Mouse (Mus musculus): Measurements from ENCODE around the gene Arpc3. TPM values are rescaled to one million over a fixed set of nuclear protein-coding genes. Genes with fewer than 3 reads are reported as not detected.

Arpc3 gene
- total and polyA plus RNA-seq, 2 experiments from 2014 or later, result 134 to 188 TPM

DNA sequence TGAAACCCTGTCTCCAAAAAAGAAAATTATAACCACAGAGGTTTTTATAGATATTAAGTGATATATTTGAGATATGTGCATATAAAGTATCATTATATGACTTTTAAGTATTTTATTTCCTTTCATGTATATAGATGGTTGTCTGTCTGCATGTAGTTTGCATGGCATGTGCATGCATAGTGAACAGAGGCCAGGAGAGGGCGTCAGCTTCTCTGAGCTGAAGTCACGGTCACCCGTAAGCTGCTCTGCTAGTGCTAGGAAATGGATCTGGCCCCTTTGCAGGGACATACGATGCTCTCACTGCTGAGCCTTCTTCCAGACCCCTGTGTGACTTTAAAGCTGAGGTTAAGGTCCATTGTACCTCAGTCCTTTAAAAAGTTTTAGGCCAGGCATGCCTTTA is 42.9 kb downstream of the Arpc3 start:
- Histone ChIP-seq H3K4me3 (ENCODE audit: low read depth, low read length) (no peak overlapping the region), H3K4me2 (ENCODE audit: low read depth, low read length, poor library complexity, severe bottlenecking) (no peak overlapping the region), H3K36me3 (ENCODE audit: insufficient read depth, low read length) (peaks cover 82% of the 10 kb centered on the region), H3K9me3 (ENCODE audit: low read length) (no peaks in the 10 kb centered on the region), H3K27me3 (ENCODE audit: insufficient read depth, low read length) (no peaks in the 10 kb centered on the region), H3K27ac (ENCODE audit: low read depth, low read length) (no peak overlapping the region), H3K9ac (replicated peaks; ENCODE audit: low read length, poor library complexity, severe bottlenecking) (no peak overlapping the region), H3K4me1 (ENCODE audit: insufficient read depth, low read length) (no peaks in the 10 kb centered on the region)
- DNase-seq (ENCODE audit: low spot score) (no peak), ATAC-seq (ENCODE audit: low FRiP score) (no peak)
- WGBS, result 86% methylated on average over 4 of the region's 4 CpGs
- TF ChIP-seq CTCF (IDR thresholded peaks at IDR 0.05), result peak; percentile 35

DNA sequence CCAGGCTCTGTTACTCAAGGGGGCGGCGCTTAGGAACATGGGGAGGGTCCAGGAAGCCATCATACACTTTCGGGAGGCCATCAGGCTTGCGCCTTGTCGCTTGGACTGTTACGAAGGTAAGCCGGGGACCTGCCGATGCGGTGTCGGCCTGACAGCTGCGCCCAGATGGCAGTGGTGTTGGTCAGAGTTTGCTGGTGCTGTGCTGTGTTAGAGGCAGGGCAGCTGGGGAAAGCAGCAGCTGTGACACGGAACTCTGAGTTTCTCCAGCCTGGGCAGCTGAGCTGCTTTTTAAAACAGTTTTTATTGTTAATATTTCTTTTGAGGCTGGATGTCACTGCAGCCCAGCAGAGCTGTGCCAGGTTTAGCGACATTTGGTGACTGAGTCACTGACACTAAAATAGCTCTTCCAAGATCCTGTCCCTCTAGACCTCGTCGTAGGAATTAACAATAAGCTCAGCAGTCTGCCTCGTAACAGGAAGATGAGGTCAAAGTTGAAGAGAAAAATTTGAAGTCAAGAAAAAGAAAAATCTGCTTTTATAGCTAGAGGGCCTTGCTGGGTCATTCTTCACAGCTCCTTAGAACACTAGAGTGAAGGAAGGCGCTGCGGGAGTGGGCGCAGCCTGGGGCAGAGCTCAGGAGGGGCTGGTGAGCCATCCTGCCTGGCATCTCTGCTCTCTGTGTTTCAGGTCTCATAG is 47.9 kb downstream of the Arpc3 start:
- Histone ChIP-seq H3K4me3 (ENCODE audit: low read depth, low read length) (no peak overlapping the region), H3K9ac (replicated peaks; ENCODE audit: low read length, poor library complexity, severe bottlenecking) (no peak overlapping the region), H3K4me1 (ENCODE audit: insufficient read depth, low read length) (no peaks in the 10 kb centered on the region), H3K9me3 (ENCODE audit: low read length) (no peaks in the 10 kb centered on the region), H3K27ac (ENCODE audit: low read depth, low read length) (no peak overlapping the region), H3K4me2 (ENCODE audit: low read depth, low read length, poor library complexity, severe bottlenecking) (no peak overlapping the region), H3K36me3 (ENCODE audit: insufficient read depth, low read length) (peaks cover 91% of the 10 kb centered on the region), H3K27me3 (ENCODE audit: insufficient read depth, low read length) (no peaks in the 10 kb centered on the region)
- ATAC-seq (ENCODE audit: low FRiP score) (no peak), DNase-seq (ENCODE audit: low spot score) (no peak)
- no peak for TF ChIP-seq CTCF (IDR thresholded peaks at IDR 0.05)
- 89% methylated on average over 19 of the region's 19 CpGs for WGBS

DNA sequence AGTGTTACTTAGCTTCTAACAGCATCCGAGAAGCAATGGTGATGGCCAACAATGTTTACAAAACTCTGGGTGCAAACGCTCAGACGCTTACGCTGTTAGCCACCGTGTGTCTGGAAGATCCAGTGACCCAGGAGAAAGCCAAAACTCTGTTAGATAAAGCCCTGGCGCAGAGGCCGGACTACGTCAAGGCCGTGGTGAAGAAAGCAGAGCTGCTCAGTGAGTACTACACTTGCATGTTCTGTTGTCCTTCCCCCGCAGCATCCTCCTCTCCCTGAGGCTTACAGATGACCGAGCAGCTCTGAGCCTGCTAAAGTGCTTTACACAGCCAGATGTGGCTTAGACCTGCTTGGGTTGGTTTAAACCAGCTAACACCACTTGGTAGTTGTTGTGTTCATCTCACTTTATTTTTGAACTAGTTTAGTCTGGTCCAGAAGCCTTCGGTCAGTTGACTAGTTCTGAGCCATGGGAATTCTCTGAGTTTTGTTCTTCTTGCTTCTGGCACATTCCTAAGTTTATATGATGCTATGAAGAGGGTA is 48.5 kb downstream of the Arpc3 start:
- no peaks in the 10 kb centered on the region for H3K4me1 ChIP-seq (ENCODE audit: insufficient read depth, low read length)
- ATAC-seq (ENCODE audit: low FRiP score) (no peak), DNase-seq (ENCODE audit: low spot score) (no peak)
- 91% methylated on average over 12 of the region's 12 CpGs for WGBS
- no peaks in the 10 kb centered on the region for H3K9me3 ChIP-seq (ENCODE audit: low read length)
- H3K27me3 ChIP-seq (ENCODE audit: insufficient read depth, low read length), result no peaks in the 10 kb centered on the region
- no peak overlapping the region for H3K4me2 ChIP-seq (ENCODE audit: low read depth, low read length, poor library complexity, severe bottlenecking)
- peaks cover 92% of the 10 kb centered on the region for H3K36me3 ChIP-seq (ENCODE audit: insufficient read depth, low read length)
- no peak overlapping the region for H3K27ac ChIP-seq (ENCODE audit: low read depth, low read length)
- no peak overlapping the region for H3K9ac ChIP-seq (replicated peaks; ENCODE audit: low read length, poor library complexity, severe bottlenecking)
- no peak overlapping the region for H3K4me3 ChIP-seq (ENCODE audit: low read depth, low read length)
- no peak for TF ChIP-seq CTCF (IDR thresholded peaks at IDR 0.05)

DNA sequence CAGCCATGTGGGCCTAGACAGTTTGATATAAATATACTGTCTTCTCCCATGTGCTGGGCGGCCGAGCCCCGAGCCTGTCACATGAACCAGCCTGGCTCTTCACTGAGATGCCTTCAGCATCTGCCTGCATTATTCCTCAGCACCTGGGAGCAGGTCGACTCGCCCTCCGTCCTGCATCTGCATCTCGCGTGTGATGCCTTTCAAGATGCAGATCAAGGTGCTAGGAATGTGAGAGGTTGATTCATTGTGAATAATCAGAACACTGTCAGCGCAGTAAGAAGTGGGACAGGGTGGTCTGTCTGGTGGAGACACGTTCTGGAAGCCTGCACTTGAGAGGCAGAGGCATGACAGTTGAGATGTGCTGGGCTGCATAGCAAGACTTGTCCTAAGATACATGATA is 52.8 kb downstream of the Arpc3 start:
- no peak overlapping the region for H3K27ac ChIP-seq (ENCODE audit: low read depth, low read length)
- H3K4me1 ChIP-seq (ENCODE audit: insufficient read depth, low read length), result no peaks in the 10 kb centered on the region
- H3K4me3 ChIP-seq (ENCODE audit: low read depth, low read length), result no peak overlapping the region
- H3K27me3 ChIP-seq (ENCODE audit: insufficient read depth, low read length), result no peaks in the 10 kb centered on the region
- TF ChIP-seq CTCF (IDR thresholded peaks at IDR 0.05), result no peak
- H3K4me2 ChIP-seq (ENCODE audit: low read depth, low read length, poor library complexity, severe bottlenecking), result no peak overlapping the region
- DNase-seq (ENCODE audit: low spot score), result no peak
- H3K36me3 ChIP-seq (ENCODE audit: insufficient read depth, low read length), result peaks cover 61% of the 10 kb centered on the region
- ATAC-seq (ENCODE audit: low FRiP score), result no peak
- no peak overlapping the region for H3K9ac ChIP-seq (replicated peaks; ENCODE audit: low read length, poor library complexity, severe bottlenecking)
- 94% methylated on average over 10 of the region's 10 CpGs for WGBS
- no peaks in the 10 kb centered on the region for H3K9me3 ChIP-seq (ENCODE audit: low read length)

DNA sequence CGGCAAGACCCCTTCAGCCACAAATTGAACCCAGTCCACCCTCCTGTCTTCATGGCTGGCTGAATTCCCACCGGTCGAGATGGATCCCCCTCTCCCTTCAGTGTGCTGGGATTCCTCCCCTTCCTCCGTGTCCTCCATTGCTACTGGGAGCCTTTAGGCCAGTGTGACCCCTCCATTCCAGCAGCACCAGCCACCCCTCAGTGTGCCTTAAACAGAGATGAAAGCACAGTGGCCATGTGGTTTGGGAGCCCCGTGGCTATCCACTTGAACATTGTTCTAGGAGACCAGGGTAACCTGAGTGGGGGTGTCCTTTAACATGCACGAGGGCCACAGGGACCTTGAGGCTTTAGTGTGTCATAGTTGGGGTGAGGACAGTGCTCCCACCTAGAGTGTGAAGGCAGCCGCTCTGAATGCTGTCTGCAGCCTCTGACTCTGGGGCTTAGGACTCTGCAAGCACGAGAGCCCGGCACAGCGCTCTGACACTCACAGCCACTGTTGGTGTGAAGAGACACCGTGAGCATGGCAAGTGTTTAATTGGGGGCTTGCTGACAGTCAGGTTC is 53.5 kb downstream of the Arpc3 start:
- no peaks in the 10 kb centered on the region for H3K9me3 ChIP-seq (ENCODE audit: low read length)
- H3K36me3 ChIP-seq (ENCODE audit: insufficient read depth, low read length), result peaks cover 55% of the 10 kb centered on the region
- H3K27me3 ChIP-seq (ENCODE audit: insufficient read depth, low read length), result no peaks in the 10 kb centered on the region
- DNase-seq (ENCODE audit: low spot score) (no peak), ATAC-seq (ENCODE audit: low FRiP score) (no peak)
- no peak overlapping the region for H3K4me2 ChIP-seq (ENCODE audit: low read depth, low read length, poor library complexity, severe bottlenecking)
- no peak overlapping the region for H3K27ac ChIP-seq (ENCODE audit: low read depth, low read length)
- no peak overlapping the region for H3K4me3 ChIP-seq (ENCODE audit: low read depth, low read length)
- H3K9ac ChIP-seq (replicated peaks; ENCODE audit: low read length, poor library complexity, severe bottlenecking), result no peak overlapping the region
- no peak for TF ChIP-seq CTCF (IDR thresholded peaks at IDR 0.05)
- H3K4me1 ChIP-seq (ENCODE audit: insufficient read depth, low read length), result no peaks in the 10 kb centered on the region
- WGBS, result 89% methylated on average over 11 of the region's 11 CpGs

DNA sequence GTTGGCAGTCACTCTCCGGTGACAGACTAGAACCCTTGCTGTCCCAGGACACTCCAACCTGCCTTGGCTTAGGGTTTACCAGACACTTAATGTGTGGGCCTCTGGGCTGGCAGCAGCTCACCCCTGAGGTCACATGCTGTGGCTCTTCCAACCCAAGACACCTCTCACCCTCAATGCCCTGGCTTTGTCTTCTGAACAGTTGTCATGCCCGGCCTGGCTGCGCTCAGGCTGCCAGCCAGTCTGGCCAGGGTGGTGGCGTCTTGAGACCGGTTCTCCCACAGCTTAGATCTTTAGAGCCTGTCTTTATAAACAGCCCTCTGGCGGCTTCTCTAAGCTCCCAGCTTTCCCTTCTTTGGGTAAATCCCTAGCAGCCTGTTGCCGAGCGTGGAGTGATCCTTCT is 56.2 kb downstream of the Arpc3 start:
- no peak overlapping the region for H3K27ac ChIP-seq (ENCODE audit: low read depth, low read length)
- H3K4me2 ChIP-seq (ENCODE audit: low read depth, low read length, poor library complexity, severe bottlenecking), result no peak overlapping the region
- H3K9me3 ChIP-seq (ENCODE audit: low read length), result no peaks in the 10 kb centered on the region
- no peak overlapping the region for H3K4me3 ChIP-seq (ENCODE audit: low read depth, low read length)
- TF ChIP-seq CTCF (IDR thresholded peaks at IDR 0.05), result no peak
- ATAC-seq (ENCODE audit: low FRiP score) (peak; percentile 54; the same call in 1 of the 2 replicates), DNase-seq (ENCODE audit: low spot score) (peak; percentile 34)
- H3K36me3 ChIP-seq (ENCODE audit: insufficient read depth, low read length), result peaks cover 44% of the 10 kb centered on the region
- H3K4me1 ChIP-seq (ENCODE audit: insufficient read depth, low read length), result no peaks in the 10 kb centered on the region
- 73% methylated on average over 8 of the region's 8 CpGs for WGBS
- no peaks in the 10 kb centered on the region for H3K27me3 ChIP-seq (ENCODE audit: insufficient read depth, low read length)
- no peak overlapping the region for H3K9ac ChIP-seq (replicated peaks; ENCODE audit: low read length, poor library complexity, severe bottlenecking)
